Mouse (Mus musculus) right cerebral cortex, postnatal 36 days (tissue): ENCODE data around the gene Cxcr2.
"Not testable (repeated sequence)": the region's sequence is repeated elsewhere in the genome, so short reads cannot be mapped to it uniquely, and the experiment has no call there.

Experiments
- DNase-seq, 2 experiments: peaks; one replicate each; pipeline ENCODE4 v3.0.0; 2022; ENCODE audit warnings: low spot score in 2 of 2, mixed read lengths in 1 of 2

Gene Cxcr2

GRCm38 (mm10) chr1:74139415-74139814 lies 14.4 kb upstream of the Cxcr2 start:
- DNase-seq: no peak

DNA sequence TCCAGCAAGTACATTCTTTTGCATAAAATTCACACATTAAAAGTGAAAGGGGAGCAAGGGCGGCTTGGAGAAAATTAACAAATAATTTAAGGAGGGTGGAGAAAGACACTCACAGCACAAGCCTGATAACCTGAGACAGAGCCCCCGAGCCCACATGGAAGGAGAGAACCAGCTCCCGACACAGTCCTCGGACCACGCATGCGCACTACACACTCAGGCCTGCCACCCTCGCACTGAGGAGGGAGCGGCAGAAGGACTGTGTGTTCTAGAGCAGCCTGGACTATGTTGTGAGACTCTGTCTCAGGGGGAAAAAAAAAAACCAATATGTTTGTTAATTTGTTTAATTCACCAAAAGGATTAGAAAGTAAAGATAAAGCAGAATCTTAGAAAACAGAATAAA lies 12.0 kb upstream of the Cxcr2 start:
- DNase-seq: no peak

GRCm38 (mm10) chr1:74149106-74149885 lies 4.5 kb upstream of the Cxcr2 start:
- DNase-seq: no peak

DNA sequence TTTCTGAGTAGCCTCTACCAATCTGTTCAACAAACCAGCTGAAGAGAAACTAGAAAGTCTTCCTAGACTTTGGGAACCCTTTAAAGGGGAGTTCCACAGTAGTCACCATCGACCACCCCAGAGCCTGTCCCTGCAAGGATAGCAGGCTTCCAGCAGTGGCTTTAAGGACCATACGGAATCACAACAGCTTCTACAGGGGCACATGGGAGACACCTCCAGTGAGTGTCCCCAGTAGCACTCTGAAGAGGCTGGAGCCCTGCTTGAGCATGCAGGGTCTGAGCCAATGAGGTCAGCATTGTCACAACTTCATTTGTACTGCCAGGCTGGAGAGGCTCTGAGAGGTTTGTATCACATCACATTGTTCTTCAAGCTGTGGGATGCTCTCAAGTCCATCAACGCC lies 3.7 kb upstream of the Cxcr2 start:
- no peak for DNase-seq

DNA sequence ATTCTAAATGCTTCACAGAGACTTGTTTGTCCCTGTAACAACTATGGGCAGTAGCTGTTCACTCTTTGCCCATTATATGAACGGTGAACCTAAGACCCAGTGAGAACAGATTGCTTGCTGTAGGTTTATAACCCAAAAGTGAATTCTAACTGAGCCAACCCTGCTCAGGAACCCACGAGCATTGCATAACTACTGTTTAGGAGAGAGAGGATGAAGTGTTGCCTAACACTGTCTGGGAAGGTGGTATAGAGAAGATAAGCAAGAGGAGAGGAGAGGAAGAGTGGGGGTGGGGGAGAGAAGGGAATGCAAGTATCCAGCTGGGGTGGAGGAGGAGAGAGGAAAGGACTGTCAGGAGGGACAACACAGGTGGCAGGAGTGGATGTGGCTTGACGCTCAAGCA lies 2.7 kb upstream of the Cxcr2 start:
- DNase-seq: no peak

GRCm38 (mm10) chr1:74155435-74156012 lies 1.7 kb downstream of the Cxcr2 start:
- DNase-seq: no peak

GRCm38 (mm10) chr1:74156381-74156910 lies 2.7 kb downstream of the Cxcr2 start:
- no peak for DNase-seq

- not testable (repeated sequence) for DNase-seq
Measured at GRCm38 (mm10) chr1:74159613-74160012, 5.8 kb downstream of the Cxcr2 start.

GRCm38 (mm10) chr1:74160036-74160435 lies 6.2 kb downstream of the Cxcr2 start:
- DNase-seq: no peak

- DNase-seq: no peak
Measured at GRCm38 (mm10) chr1:74167136-74167535, 13.3 kb downstream of the Cxcr2 start.

DNA sequence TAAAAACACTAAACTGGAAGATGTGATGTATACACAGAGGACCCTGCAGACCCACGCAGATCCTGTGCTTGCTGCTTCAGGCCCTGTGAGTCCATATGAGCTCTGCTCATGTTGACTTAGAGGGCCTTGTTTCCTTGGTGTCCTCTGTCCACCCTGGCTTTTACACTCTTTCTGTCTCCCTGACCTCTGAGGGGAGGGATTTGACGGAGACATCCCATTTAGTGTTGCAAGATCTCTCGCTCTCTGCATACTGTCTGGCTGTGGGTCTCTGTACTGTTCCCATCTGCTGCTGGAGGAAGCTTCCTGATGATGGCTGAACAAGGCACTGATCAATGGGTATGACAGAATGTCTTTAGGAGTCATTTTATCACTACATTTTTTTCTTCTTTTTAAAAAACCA lies 15.9 kb downstream of the Cxcr2 start:
- no peak for DNase-seq

- no peak for DNase-seq
Measured at GRCm38 (mm10) chr1:74172722-74173121, 18.9 kb downstream of the Cxcr2 start.

DNA sequence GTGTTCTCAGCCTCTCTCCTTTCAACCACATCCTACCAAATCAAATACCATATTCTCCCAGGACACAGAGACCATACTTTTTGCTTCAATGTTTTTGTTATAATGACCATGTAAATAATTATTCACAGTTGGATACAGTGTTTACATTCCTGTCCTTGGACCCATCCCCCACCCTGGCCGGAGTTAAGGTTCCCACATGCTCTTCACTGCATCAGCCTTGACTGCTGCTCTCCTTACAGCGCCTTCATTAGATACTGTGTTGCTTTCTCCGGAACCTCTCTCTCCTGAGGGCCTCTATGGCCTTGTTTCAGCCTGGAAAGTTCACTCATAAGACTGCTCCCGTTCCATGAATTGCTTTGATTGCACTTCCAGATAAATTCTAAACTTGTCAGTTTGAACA lies 21.9 kb downstream of the Cxcr2 start:
- DNase-seq: no peak

- no peak for DNase-seq
Measured at GRCm38 (mm10) chr1:74178618-74179017, 24.8 kb downstream of the Cxcr2 start.

DNA sequence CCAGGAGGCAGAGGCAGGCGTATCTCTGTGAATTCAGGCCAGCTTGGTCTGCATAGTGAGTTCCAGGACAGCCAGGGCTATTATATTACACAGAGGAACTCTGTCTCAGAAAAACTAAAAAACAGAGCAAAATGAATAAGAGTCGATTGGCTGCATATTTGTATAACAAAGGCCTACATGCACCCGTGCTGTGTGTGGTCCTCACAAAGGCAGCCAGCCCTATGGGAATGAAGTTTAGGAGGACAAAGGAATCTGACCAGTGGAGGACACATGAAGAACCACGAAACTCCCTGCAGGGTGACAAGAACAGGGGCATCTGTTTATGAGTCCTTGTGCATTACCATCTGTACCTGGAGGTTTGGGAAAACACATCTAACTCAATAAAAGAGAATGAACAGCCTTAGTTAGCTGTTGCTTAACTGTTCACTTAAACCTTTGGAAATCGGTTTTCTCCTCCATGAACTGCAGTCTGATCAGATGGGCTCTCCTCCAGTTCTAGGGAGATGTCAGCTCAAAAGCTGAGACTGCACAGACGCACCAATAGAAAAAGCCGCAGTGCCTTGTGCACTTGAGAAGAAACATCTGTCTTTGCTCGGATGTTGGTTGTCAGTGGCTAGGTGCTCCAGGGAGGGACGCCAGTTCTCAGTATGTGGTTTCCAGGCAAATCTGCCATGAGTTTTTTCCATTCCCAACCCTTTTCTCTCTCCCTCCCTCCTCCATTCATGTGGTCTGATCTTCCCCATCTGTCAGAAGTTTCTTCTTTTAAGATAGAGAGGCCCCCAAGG lies 26.0 kb downstream of the Cxcr2 start:
- no peak for DNase-seq

- no peak for DNase-seq
Measured at GRCm38 (mm10) chr1:74181462-74181861, 27.7 kb downstream of the Cxcr2 start.

- no peak for DNase-seq
Measured at GRCm38 (mm10) chr1:74183006-74183405, 29.2 kb downstream of the Cxcr2 start.

DNA sequence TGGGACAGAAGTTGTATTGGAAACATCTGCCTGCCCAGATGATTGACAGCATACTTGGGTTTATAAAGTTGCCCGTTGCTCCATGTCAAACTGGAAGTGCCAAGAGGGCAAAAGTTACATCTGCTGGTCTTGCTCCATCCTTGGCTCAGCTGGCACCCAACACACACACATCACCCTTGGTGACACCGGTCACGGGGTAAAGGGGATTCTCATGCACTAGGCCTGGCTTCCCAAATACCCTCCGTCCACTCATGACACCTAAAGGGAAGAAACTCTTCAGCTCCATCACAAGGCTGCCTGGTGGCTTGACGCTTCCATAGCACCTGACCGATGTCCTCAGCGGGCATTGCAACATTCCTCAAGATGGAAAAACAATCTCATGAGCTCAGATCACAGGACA lies 36.7 kb downstream of the Cxcr2 start:
- DNase-seq: no peak

DNA sequence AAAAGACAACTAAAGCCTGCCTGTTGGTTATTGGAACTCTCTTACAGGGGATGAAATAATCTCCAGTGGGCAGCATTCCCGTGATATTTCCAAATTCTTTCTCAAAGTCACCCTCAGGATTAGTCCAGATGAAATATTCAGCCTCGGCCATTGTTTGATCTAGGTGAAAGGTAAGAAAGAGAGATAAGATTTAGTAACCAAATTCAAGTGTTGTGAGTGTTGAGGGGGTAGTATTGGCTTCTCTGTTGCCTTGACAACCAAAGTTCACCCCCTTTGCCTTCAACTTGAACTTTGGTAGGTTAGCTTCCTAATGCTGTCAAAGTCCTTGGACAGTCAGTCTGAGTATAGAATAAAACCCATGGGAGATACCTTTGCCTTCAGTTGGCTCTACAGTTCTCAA lies 38.9 kb downstream of the Cxcr2 start:
- no peak for DNase-seq

DNA sequence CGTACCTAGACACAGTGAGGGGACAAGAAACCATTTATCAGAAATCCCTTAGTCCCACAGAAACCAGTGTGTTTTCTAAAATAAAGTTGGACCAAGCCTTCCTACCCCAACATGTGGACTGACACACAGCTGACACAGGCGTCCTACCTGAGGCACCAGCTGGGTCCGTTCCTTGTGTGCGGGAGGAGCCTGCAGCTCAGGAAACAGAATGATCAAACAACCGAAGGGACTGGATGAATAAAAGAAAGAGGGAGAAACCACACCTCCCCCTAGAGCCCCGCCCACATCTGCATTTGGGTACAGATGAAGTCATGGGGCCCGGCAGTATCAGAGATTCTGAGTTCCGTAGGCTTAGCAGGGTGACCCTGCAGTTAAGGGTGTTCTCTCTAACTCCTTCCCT lies 40.7 kb downstream of the Cxcr2 start, which contains the start of gene Cxcr1:
TSS of gene Cxcr1 (minus strand) at position 187 of the 400 bp plus-strand sequence.
- no peak for DNase-seq

DNA sequence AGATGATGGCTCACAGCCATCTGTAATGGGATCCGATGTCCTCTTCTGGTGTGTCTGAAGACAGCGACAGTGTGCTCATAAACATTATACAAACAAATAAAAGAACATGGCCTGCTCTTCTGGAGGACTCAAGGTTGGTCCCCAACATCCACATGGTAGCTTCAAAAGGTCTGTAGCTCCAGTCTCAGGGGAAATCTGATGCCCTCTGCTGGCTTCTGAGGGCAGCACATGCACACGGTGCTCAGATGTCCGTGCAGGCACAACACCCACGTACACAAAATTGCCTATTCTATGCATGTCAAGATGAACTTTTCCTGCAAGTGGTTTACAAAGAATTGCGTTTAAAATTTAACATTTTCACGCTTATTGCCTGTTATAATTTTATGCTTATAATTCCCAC lies 42.2 kb downstream of the Cxcr2 start:
- DNase-seq: no peak

GRCm38 (mm10) chr1:74196621-74197419 lies 43.0 kb downstream of the Cxcr2 start:
- no peak for DNase-seq
